Mouse (Mus musculus): Measurements from ENCODE around the gene Atp8b5.

Gene Atp8b5

GRCm38 (mm10) chr4:43398829-43399331, 131.9 kb downstream of the Atp8b5 start:
- in situ Hi-C loops (cut with MboI; ENCODE audit: low pct_unique_long_range_greater_than_20kb in 1 of 2, low sequenced_read_pairs in 2 of 2, unreplicated experiment in 1 of 2): no loop called here

- in situ Hi-C loops (cut with MboI; ENCODE audit: low pct_unique_long_range_greater_than_20kb in 1 of 2, low sequenced_read_pairs in 2 of 2, unreplicated experiment in 1 of 2): no loop called here
Observed at GRCm38 (mm10) chr4:43399391-43400131, 132.6 kb downstream of the Atp8b5 start.

- in situ Hi-C loops (cut with MboI; ENCODE audit: low pct_unique_long_range_greater_than_20kb in 1 of 2, low sequenced_read_pairs in 2 of 2, unreplicated experiment in 1 of 2): no loop called here
Observed at GRCm38 (mm10) chr4:43400976-43401375, 134.0 kb downstream of the Atp8b5 start.

- in situ Hi-C loops (cut with MboI; ENCODE audit: low pct_unique_long_range_greater_than_20kb in 1 of 2, low sequenced_read_pairs in 2 of 2, unreplicated experiment in 1 of 2): no loop called here
Observed at GRCm38 (mm10) chr4:43401486-43401885, 134.5 kb downstream of the Atp8b5 start.

- in situ Hi-C loops (cut with MboI; ENCODE audit: low pct_unique_long_range_greater_than_20kb in 1 of 2, low sequenced_read_pairs in 2 of 2, unreplicated experiment in 1 of 2): no loop called here
Observed at GRCm38 (mm10) chr4:43402212-43402611, 135.3 kb downstream of the Atp8b5 start.

- in situ Hi-C loops (cut with MboI; ENCODE audit: low pct_unique_long_range_greater_than_20kb in 1 of 2, low sequenced_read_pairs in 2 of 2, unreplicated experiment in 1 of 2): no loop called here
Observed at GRCm38 (mm10) chr4:43404697-43405096, 137.7 kb downstream of the Atp8b5 start.

GRCm38 (mm10) chr4:43406162-43406971, 139.4 kb downstream of the Atp8b5 start:
- in situ Hi-C loops (cut with MboI; ENCODE audit: low pct_unique_long_range_greater_than_20kb in 1 of 2, low sequenced_read_pairs in 2 of 2, unreplicated experiment in 1 of 2): no loop called here

GRCm38 (mm10) chr4:43407071-43407920, 140.3 kb downstream of the Atp8b5 start:
- in situ Hi-C loops (cut with MboI; ENCODE audit: low pct_unique_long_range_greater_than_20kb in 1 of 2, low sequenced_read_pairs in 2 of 2, unreplicated experiment in 1 of 2): no loop called here

GRCm38 (mm10) chr4:43414761-43415160, 147.8 kb downstream of the Atp8b5 start:
- in situ Hi-C loops (cut with MboI; ENCODE audit: low pct_unique_long_range_greater_than_20kb in 1 of 2, low sequenced_read_pairs in 2 of 2, unreplicated experiment in 1 of 2): no loop called here

GRCm38 (mm10) chr4:43415221-43416070, 148.5 kb downstream of the Atp8b5 start:
- in situ Hi-C loops (cut with MboI; ENCODE audit: low pct_unique_long_range_greater_than_20kb in 1 of 2, low sequenced_read_pairs in 2 of 2, unreplicated experiment in 1 of 2): no loop called here

- in situ Hi-C loops (cut with MboI; ENCODE audit: low pct_unique_long_range_greater_than_20kb in 1 of 2, low sequenced_read_pairs in 2 of 2, unreplicated experiment in 1 of 2): no loop called here
Observed at GRCm38 (mm10) chr4:43416071-43416490, 149.1 kb downstream of the Atp8b5 start.

- in situ Hi-C loops (cut with MboI; ENCODE audit: low pct_unique_long_range_greater_than_20kb in 1 of 2, low sequenced_read_pairs in 2 of 2, unreplicated experiment in 1 of 2): no loop called here
Observed at GRCm38 (mm10) chr4:43417269-43418062, 150.5 kb downstream of the Atp8b5 start.

- in situ Hi-C loops (cut with MboI; ENCODE audit: low pct_unique_long_range_greater_than_20kb in 1 of 2, low sequenced_read_pairs in 2 of 2, unreplicated experiment in 1 of 2): no loop called here
Observed at GRCm38 (mm10) chr4:43418450-43418849, 151.5 kb downstream of the Atp8b5 start.

- in situ Hi-C loops (cut with MboI; ENCODE audit: low pct_unique_long_range_greater_than_20kb in 1 of 2, low sequenced_read_pairs in 2 of 2, unreplicated experiment in 1 of 2): no loop called here
Observed at GRCm38 (mm10) chr4:43418973-43419656, 152.2 kb downstream of the Atp8b5 start.

GRCm38 (mm10) chr4:43419801-43420281, 152.9 kb downstream of the Atp8b5 start:
- in situ Hi-C loops (cut with MboI; ENCODE audit: low pct_unique_long_range_greater_than_20kb in 1 of 2, low sequenced_read_pairs in 2 of 2, unreplicated experiment in 1 of 2): loop anchor here in 1 of 2 experiments (5.0 kb wide), 1 partner anchor 38 kb away; the partner anchor contains the start of gene Rusc2

GRCm38 (mm10) chr4:43420305-43420704, 153.3 kb downstream of the Atp8b5 start:
- in situ Hi-C loops (cut with MboI; ENCODE audit: low pct_unique_long_range_greater_than_20kb in 1 of 2, low sequenced_read_pairs in 2 of 2, unreplicated experiment in 1 of 2): loop anchor here in 1 of 2 experiments (5.0 kb wide), 1 partner anchor 38 kb away; the partner anchor contains the start of gene Rusc2
